Mouse (Mus musculus) adrenal gland, postnatal 36 days (tissue): ENCODE results near the gene Cdk7. TPM values are rescaled to one million over a fixed set of nuclear protein-coding genes. Genes with fewer than 3 reads are reported as not detected.

ENCODE experiments used
- DNase-seq, 2 experiments: peaks; one replicate each; pipeline ENCODE4 v3.0.0; 2021; ENCODE audit warnings: mixed read lengths in 1 of 2
- total RNA-seq, 2 experiments: library from RNA; stranded (reverse); gene quantifications; 2 replicates each; pipeline ENCODE4 v1.2.3; 2021

Gene Cdk7
- total RNA-seq, 2 experiments from 2014 or later = 38.6 to 44.7 TPM

DNA sequence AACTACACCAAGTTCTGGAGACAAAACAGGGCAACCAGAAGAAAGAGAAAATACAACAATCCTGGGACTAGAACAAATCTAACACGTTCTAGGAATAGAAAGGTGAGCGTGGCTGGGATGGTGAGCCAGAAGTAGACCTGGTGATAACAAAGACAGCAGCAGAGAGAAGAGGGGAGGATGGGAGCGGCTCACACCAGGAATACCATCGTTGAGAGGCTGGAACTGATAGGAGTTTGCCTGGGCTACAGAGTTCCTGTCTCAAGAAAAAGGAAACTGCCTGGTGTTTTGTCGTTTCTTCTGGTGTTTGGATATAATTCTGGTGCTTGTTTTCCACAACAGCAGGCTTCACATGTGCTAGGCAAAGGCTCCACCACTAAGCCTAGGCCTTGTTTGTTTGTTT, 2.7 kb downstream of the Cdk7 start:
- no peak for DNase-seq

GRCm38 (mm10) chr13:100725194-100725593, 5.5 kb downstream of the Cdk7 start:
- DNase-seq = no peak

GRCm38 (mm10) chr13:100724051-100724754, 6.5 kb downstream of the Cdk7 start:
- peak in 1 of 2 experiments; percentile 34 for DNase-seq

GRCm38 (mm10) chr13:100721656-100722055, 9.1 kb downstream of the Cdk7 start:
- no peak for DNase-seq

GRCm38 (mm10) chr13:100715467-100715866, 15.3 kb downstream of the Cdk7 start:
- no peak for DNase-seq

DNA sequence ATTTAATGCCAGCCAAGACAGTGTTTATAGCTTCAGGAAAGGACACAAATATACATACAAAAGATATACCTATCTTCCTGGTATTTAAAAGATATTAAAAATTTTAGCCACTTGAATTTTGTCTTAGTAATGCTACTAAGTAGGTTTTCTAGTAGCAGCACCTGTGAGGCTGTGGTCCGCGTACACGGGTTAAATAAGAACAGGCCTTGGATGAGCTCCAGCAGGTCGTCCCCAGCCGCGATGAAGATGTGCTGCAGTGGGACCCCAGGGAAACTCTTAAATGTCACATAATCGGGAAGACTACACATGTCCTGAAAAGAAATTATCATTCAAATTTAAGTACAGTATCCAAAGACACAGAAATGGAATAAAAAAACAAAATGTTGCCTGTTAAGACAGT, 24.5 kb downstream of the Cdk7 start:
- no peak for DNase-seq

DNA sequence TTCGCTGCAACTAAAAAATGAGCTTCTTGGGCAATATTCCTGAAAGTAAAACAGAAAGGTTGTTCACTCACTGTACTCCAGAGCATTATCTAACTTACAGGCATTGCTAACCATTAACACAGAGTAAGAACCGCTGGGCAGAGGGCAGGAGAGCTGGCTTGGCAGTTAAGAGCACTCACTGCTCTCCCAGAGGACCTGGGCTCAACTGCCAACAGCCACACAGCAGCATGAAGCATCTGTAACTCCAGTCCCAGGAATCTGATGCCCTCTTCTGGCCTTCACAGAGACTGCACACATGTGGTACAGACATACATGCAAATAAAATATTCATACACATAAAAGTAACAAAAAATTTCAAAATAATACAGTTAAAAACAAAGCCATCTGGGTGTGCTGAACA, 27.3 kb downstream of the Cdk7 start:
- DNase-seq = peak in 1 of 2 experiments; percentile 23

GRCm38 (mm10) chr13:100698866-100699265, 31.9 kb downstream of the Cdk7 start:
- DNase-seq = no peak

GRCm38 (mm10) chr13:100697541-100697940, 33.2 kb downstream of the Cdk7 start:
- no peak for DNase-seq

- DNase-seq = no peak
These were observed 43.2 kb downstream of the Cdk7 start for GRCm38 (mm10) chr13:100687513-100687912.

GRCm38 (mm10) chr13:100684355-100684754, 46.4 kb downstream of the Cdk7 start:
- no peak for DNase-seq

DNA sequence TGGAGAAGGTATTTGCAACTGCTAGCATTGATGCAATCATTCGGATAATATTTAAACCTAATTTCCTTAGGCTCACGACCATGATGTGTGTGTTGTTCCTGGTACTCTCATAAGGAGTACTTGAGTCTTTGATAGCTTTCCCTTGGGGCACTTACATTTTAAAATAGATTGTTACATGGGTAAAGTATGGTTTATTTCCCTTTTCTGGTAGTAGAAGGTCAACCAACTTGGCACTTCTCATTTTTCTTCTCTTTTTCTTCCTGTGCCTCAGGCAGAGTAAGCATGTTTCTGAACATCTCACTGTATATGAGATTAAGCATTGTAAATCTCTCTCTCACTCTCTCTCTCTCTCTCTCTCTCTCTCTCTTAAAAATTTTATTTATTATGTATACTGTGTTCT, 47.9 kb downstream of the Cdk7 start:
- no peak for DNase-seq

DNA sequence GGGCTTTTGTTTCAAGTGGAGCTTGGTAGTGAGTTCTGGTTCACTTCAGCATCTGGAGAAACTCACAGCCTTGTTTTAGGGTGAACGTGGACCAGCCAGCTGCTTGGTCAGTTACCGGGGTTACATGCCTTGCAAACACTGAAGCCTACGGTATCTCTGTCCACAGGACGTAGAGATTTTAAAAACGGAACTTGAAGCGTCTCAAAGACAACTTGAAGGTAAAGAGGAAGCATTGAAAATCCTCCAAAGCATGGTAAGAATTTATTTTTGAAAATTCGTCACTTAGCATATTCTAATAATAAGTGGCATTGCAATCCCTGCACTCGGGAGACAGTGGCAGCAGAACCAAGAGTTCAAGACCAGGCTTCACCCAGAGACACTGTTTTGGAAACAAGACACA, 49.1 kb downstream of the Cdk7 start:
- no peak for DNase-seq

DNA sequence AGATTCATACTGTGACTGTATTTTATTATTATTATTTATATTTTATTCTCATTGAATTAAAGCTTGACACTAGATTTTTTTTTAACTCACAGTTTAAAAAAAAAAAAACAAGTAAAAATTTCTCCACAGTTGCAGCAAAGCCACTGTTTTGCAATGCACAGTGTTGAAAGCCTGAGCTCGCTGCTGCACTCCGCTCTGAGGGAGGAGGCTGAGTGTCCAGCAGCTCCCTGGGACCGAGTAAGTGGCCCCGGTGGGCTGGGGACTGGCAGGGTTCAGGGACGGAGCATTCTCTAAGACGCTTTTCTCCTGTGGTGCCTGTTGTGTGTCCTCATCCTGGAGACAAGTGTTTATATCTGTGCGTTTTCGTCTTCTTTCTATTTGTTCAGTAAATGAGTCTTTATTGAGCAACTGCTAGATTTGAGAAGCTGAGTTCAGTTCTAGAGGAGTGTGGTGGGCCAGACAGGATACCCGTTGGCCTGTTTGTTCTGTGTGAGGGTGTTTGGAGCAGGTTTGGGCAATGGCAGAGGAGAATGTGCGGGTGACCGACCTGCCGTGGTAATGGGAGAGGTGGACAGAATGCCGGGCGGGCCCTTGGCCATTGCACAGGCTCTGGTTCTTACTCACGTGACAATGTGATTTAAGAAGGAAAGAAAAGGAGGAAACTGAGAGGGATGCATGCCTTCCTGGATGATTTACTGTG, 54.7 kb downstream of the Cdk7 start:
- peak; percentile 6 to 9 for DNase-seq

DNA sequence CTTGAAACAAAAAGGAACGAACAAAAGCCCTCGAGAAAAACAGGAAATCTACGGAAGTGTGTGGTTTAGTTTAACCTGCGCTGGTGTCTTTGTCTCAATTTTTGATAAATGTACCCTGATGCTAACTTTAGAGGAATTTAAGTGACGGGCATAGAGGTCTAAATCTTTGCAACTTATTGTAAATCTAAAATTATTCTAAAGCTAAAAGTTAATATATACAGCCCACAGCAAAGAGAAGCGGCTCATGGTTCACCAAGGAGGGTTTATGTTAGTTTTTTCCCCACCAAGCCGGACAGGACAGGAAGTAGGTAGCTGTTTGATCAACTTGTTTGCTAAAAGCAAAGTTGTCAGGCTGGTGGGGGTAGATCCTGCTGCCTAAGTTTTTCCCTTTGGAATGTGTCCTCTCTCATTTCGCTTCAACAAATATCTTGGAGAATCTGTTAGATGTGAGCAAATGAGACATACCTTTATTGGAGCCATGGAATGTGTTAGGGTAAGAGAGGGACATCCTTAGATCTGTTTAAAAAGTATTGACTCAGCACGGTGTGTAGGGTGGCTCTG, 60.5 kb downstream of the Cdk7 start:
- DNase-seq = no peak

DNA sequence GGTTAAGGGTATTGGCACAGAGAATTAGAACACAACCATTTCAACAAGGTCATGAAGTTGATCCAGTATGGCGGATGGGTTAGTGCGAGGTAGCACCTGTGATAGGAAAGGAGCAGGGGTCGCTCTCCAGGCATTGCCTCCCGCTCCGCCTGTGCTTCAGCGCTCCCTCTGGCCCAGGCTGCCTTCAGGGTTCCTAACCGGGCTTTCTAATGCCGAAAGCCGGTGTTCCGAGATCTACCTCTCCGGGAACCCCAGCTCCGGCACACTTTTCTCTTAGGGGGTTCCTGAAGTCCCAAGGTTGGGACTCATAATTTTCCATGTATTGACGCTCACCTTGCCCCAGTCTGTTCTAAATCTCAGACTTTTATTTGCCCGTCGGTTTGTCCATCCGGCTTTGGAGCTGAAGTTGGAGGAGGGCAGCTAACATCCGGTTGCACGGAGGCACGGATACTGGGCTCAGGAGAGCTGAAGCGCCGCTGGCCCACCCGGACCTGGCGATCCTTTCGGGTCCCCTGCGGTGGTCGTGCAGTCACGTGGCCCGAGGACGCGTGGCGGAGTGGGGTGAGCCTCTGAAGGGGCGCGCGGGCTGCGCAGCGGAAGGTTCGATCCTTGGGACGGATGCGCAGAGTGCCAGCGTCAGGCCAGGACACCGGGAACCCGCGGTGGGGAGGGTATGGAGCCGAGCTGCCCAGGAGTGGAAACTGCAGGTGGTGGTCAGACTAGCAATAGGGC, 61.3 kb downstream of the Cdk7 start, which contains the start of gene Ccdc125:
Gene Ccdc125 (plus strand): TSS at position 427 of the 732 bp plus-strand sequence.
- DNase-seq = peak; percentile 26 to 46

DNA sequence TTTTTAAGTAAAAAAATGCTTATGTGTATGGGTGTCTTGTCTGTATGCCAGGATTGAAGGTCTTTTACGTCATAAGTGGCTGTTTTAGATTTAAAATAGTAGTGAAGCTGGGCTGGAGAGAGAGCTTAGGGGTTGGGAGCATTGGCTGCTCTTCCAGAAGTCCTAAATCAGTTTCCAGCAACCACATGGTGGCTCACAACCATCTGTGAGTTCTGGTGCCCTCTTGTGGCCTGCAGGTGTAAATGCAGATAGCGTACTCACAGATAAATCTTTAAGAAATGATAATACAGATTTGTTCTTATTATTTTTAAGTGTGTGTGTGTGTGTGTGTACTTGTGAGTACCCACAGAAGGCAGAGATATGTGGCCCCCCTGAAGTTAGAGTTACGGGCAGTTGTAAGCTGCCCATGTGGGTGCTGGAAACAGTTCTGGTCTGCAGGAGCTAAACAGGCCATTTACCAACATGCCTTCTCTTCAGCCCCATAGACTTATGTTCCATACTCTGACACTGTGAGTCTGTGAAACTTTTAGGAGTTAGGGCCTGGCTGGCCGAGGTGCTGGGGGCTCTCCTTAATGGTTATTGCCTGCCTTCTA, 70.8 kb downstream of the Cdk7 start:
- DNase-seq = peak; percentile 55 to 64

GRCm38 (mm10) chr13:100658091-100658490, 72.6 kb downstream of the Cdk7 start:
- no peak for DNase-seq
